Mouse (Mus musculus) liver, embryonic 14.5 days (tissue): ENCODE measurements around the gene Dpt. TPM values are rescaled to one million over a fixed set of nuclear protein-coding genes. Genes with fewer than 3 reads are reported as not detected.
"Not testable (repeated sequence)": the region's sequence is repeated elsewhere in the genome, so short reads cannot be mapped to it uniquely, and the experiment has no call there.

Experiments
- ATAC-seq: fragments of 200-750 bp; cut with Nextera tagmentation; 2 replicates; pipeline ENCODE4 v1.8.0; 2017; ENCODE audit warnings: moderate number of reproducible peaks, mild to moderate bottlenecking, moderate library complexity; ENCODE audit not compliant: insufficient read depth
- DNase-seq, 3 experiments: peaks; one replicate each; pipeline ENCODE4 v3.0.0-alpha.2; 2012 to 2013; ENCODE audit warnings: low read depth in 3 of 3, low spot score in 3 of 3
- H3K27ac ChIP-seq: fragments of 300-500 bp; sonication (generic); 2 replicates; pipeline ENCODE4 v1.5.1; 2014; ENCODE audit warnings: moderate library complexity, mild to moderate bottlenecking, control low read depth, inconsistent platforms
- H3K27me3 ChIP-seq: fragments of 300-500 bp; sonication (generic); 2 replicates; pipeline ENCODE4 v1.6.1; 2014; ENCODE audit warnings: mild to moderate bottlenecking, low read length, moderate library complexity; ENCODE audit not compliant: control insufficient read depth, insufficient read depth
- H3K36me3 ChIP-seq: fragments of 300-500 bp; sonication (generic); replicated peaks from 2 replicates; pipeline ENCODE4 v1.6.1; 2014; ENCODE audit warnings: low read depth; ENCODE audit not compliant: control insufficient read depth, insufficient read depth
- H3K4me1 ChIP-seq, 2 experiments: fragments of 200-500 bp in 1 of 2; fragments of 300-500 bp in 1 of 2; sonication (generic) in 1 of 2; replicated peaks; 2 replicates each; pipeline ENCODE4 v1.6.1; 2012 to 2014; ENCODE audit warnings: antibody characterized with exemption in 1 of 2, inconsistent platforms in 1 of 2, low read length in 1 of 2; ENCODE audit not compliant: control insufficient read depth in 2 of 2, insufficient read depth in 2 of 2
- H3K4me2 ChIP-seq: fragments of 300-500 bp; sonication (generic); 2 replicates; pipeline ENCODE4 v1.6.1; 2014; ENCODE audit warnings: low read depth, mild to moderate bottlenecking, control low read depth, moderate library complexity
- H3K4me3 ChIP-seq, 2 experiments: fragments of 200-500 bp in 1 of 2; fragments of 300-500 bp in 1 of 2; sonication (generic) in 1 of 2; 2 replicates each; pipeline ENCODE4 v1.5.1; 2012 to 2014; ENCODE audit warnings: low read depth in 2 of 2, low read length in 2 of 2, mild to moderate bottlenecking in 2 of 2, control low read depth in 1 of 2, inconsistent platforms in 1 of 2, moderate library complexity in 1 of 2; ENCODE audit not compliant: insufficient read depth in 1 of 2
- H3K9ac ChIP-seq: fragments of 300-500 bp; sonication (generic); replicated peaks from 2 replicates; pipeline ENCODE4 v1.6.1; 2014; ENCODE audit warnings: mild to moderate bottlenecking, control low read depth, moderate library complexity
- H3K9me3 ChIP-seq: fragments of 300-500 bp; sonication (generic); 2 replicates; pipeline ENCODE4 v1.6.1; 2016; ENCODE audit warnings: low read length, mixed read lengths; ENCODE audit not compliant: control insufficient read depth
- CTCF ChIP-seq: IDR thresholded peaks from 2 replicates; pipeline ENCODE4 v1.5.1; 2016; ENCODE audit warnings: antibody characterized with exemption, low read depth, control low read depth
- EP300 ChIP-seq: IDR thresholded peaks from 2 replicates; pipeline ENCODE4 v1.6.1; 2016; ENCODE audit warnings: antibody characterized with exemption, low read depth
- whole genome bisulfite sequencing: fragments of 180-500 bp; shearing (Covaris S2); extraction: QIAGEN DNeasy Blood & Tissue Kit; methylation state at CpG from one replicate; pipeline ENCODE4 v1.1.7; 2014; ENCODE audit not compliant: insufficient replicate concordance; 5-methylcytosine and 5-hydroxymethylcytosine counted together
- polyA plus RNA-seq, 2 experiments: library from polyadenylated mRNA; depleted of rRNA in 1 of 2; stranded (reverse) in 1 of 2; unstranded in 1 of 2; fragments of >200 nt; fragmentation: Nextera tagmentation in 1 of 2; extraction: Ambion mirVana in 1 of 2; gene quantifications; 2 replicates each; pipeline versions ENCODE4 v1.2.1 to v1.2.3; 2012 to 2014

The Dpt gene
- polyA plus RNA-seq, 2 experiments: 0.04 TPM; not detected in 1

GRCm38 (mm10) chr1:164822268-164822667 lies 25.8 kb downstream of the Dpt start:
- WGBS: 58% methylated on average over 4 of the region's 4 CpGs
- TF ChIP-seq CTCF (no peak), EP300 (no peak)
- no peak for ATAC-seq

GRCm38 (mm10) chr1:164824896-164825295 lies 28.5 kb downstream of the Dpt start:
- WGBS: 47% methylated on average over 2 of the region's 2 CpGs
- Histone ChIP-seq H3K9me3 (no peaks in the 10 kb centered on the region), H3K4me3 (no peak overlapping the region), H3K27me3 (no peaks in the 10 kb centered on the region), H3K27ac (no peak overlapping the region), H3K9ac (no peak overlapping the region), H3K4me2 (no peak overlapping the region), H3K36me3 (no peaks in the 10 kb centered on the region), H3K4me1 (no peaks in the 10 kb centered on the region)
- no peak for TF ChIP-seq EP300
- TF ChIP-seq CTCF: no peak
- DNase-seq (no peak), ATAC-seq (no peak)

More at GRCm38 (mm10) chr1:164822268-164822667, 25.8 kb downstream of the Dpt start:
- Histone ChIP-seq H3K4me2 (no peak overlapping the region), H3K36me3 (no peaks in the 10 kb centered on the region), H3K27me3 (no peaks in the 10 kb centered on the region), H3K9me3 (no peaks in the 10 kb centered on the region), H3K9ac (no peak overlapping the region), H3K4me3 (no peak overlapping the region), H3K27ac (no peak overlapping the region), H3K4me1 (no peaks in the 10 kb centered on the region)
- no peak for DNase-seq

DNA sequence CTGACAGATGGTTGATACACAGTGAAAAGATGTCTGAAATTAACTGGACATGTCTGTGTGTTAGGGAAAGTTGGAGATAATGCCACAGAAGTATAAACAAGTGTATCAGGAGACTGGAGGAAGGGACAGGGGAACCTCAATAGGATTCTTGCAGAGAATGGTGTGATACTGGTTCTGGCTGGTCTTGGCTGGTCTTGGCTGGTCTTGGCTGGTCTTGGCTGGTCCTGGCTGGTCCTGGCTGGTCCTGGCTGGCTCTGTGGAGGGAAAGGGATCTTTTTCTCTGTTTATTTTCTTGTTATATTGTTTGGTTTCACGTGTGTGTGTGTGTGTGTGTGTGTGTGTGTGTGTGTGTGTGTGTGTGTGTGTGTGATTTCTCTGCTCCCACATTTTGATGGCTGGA lies 33.4 kb downstream of the Dpt start:
- no peak for ATAC-seq
- TF ChIP-seq EP300: no peak
- TF ChIP-seq CTCF: no peak

DNA sequence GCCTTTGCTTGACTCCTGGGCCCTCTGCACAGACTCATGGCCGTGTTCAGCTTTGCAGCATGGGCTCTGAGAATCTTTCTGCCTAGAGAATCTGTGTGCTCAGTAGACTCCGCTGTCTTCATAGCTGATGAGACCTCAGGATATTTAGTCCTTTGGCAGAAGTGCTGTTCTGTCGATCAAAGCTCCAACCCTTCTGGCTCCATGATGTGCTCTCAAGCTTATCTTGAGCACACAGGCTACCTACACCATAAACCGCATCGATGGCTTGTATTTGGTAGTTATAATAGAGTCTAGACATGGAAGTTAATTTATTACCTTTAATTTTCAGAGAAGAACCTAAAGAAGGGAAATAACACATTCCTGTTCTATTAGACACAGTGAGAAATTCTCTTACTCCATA lies 36.0 kb downstream of the Dpt start:
- no peak for ATAC-seq
- 70% methylated on average over 5 of the region's 5 CpGs for WGBS
- no peak for DNase-seq
- Histone ChIP-seq H3K4me2 (no peak overlapping the region), H3K27me3 (no peaks in the 10 kb centered on the region), H3K36me3 (no peaks in the 10 kb centered on the region), H3K27ac (no peak overlapping the region), H3K4me3 (no peak overlapping the region), H3K9ac (no peak overlapping the region), H3K4me1 (no peaks in the 10 kb centered on the region), H3K9me3 (no peaks in the 10 kb centered on the region)
- no peak for TF ChIP-seq EP300
- no peak for TF ChIP-seq CTCF

More for the DNA sequence above, 33.4 kb downstream of the Dpt start:
- Histone ChIP-seq H3K36me3 (no peaks in the 10 kb centered on the region), H3K4me2 (no peak overlapping the region), H3K27me3 (no peaks in the 10 kb centered on the region), H3K27ac (no peak overlapping the region), H3K9me3 (no peaks in the 10 kb centered on the region), H3K4me3 (no peak overlapping the region), H3K4me1 (no peaks in the 10 kb centered on the region), H3K9ac (no peak overlapping the region)
- WGBS: 29% methylated on average over 1 of the region's 1 CpGs
- DNase-seq: no peak

- DNase-seq: no peak
- no peaks in the 10 kb centered on the region for H3K9me3 ChIP-seq
- no peaks in the 10 kb centered on the region for H3K4me1 ChIP-seq
- no peaks in the 10 kb centered on the region for H3K27me3 ChIP-seq
- no peaks in the 10 kb centered on the region for H3K36me3 ChIP-seq
- H3K4me3 ChIP-seq: no peak overlapping the region
- 68% methylated on average over 7 of the region's 7 CpGs for WGBS
- no peak overlapping the region for H3K4me2 ChIP-seq
- no peak overlapping the region for H3K9ac ChIP-seq
- no peak overlapping the region for H3K27ac ChIP-seq
- ATAC-seq: no peak
- TF ChIP-seq EP300: no peak
- TF ChIP-seq CTCF: no peak
These were observed 52.3 kb downstream of the Dpt start for GRCm38 (mm10) chr1:164848616-164849265.

DNA sequence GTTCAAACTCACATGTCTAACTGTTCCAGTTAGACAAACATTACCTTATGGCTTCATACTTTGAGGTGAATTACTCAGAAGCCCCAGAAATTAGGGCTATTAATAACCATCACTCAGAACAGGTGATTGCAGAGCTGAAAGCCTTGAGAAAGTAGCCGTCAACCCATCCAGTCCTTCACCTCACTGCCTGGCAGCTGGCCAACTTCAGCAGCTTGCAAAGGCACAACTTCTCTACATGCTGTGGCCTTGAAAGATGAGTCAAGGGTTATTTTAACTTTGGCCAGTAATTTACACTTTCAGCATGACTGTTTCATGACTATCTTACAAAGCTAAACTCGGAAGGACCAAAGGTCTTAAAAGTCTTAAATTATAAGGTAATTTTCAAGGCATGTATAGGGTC lies 59.3 kb downstream of the Dpt start:
- WGBS: 59% methylated on average over 2 of the region's 2 CpGs

More for the DNA sequence above, 59.3 kb downstream of the Dpt start:
- not testable (repeated sequence) for DNase-seq, H3K4me1 ChIP-seq, H3K9me3 ChIP-seq, H3K36me3 ChIP-seq, H3K9ac ChIP-seq, H3K27ac ChIP-seq, H3K27me3 ChIP-seq, H3K4me2 ChIP-seq, ATAC-seq, H3K4me3 ChIP-seq
